Mouse (Mus musculus) embryonic fibroblast, embryonic 13.5 days (primary cell): ENCODE measurements around the gene Spdef. TPM values are rescaled to one million over a fixed set of nuclear protein-coding genes. Genes with fewer than 3 reads are reported as not detected.

Experiments
- H3K27ac ChIP-seq: 2 replicates; pipeline ENCODE4 v1.5.1; 2012; ENCODE audit warnings: low read length, control low read depth, inconsistent platforms; ENCODE audit not compliant: insufficient read depth
- H3K4me1 ChIP-seq: 2 replicates; pipeline ENCODE4 v1.6.1; 2011; ENCODE audit warnings: low read length; ENCODE audit not compliant: control insufficient read depth, insufficient read depth
- H3K4me3 ChIP-seq: 2 replicates; pipeline ENCODE4 v1.5.1; 2011; ENCODE audit warnings: mild to moderate bottlenecking, control low read depth, low read length; ENCODE audit not compliant: insufficient read depth
- CTCF ChIP-seq: IDR thresholded peaks from 2 replicates; pipeline ENCODE4 v1.5.1; 2011; ENCODE audit warnings: mild to moderate bottlenecking, control low read depth, low read length, moderate library complexity, borderline replicate concordance; ENCODE audit not compliant: insufficient read depth
- POLR2A ChIP-seq: IDR thresholded peaks from 2 replicates; pipeline ENCODE4 v1.6.1; 2011; ENCODE audit warnings: low read depth, mild to moderate bottlenecking, control low read depth, low read length, moderate library complexity
- polyA plus RNA-seq: library from polyadenylated mRNA; stranded (reverse); fragments of >200 nt; gene quantifications from 2 replicates; pipeline ENCODE4 v1.2.4, GENCODE M21; 2011; ENCODE audit warnings: low read depth; ENCODE audit not compliant: missing spikeins, insufficient read length

Gene Spdef
- polyA plus RNA-seq, 1 experiment, result not detected

DNA sequence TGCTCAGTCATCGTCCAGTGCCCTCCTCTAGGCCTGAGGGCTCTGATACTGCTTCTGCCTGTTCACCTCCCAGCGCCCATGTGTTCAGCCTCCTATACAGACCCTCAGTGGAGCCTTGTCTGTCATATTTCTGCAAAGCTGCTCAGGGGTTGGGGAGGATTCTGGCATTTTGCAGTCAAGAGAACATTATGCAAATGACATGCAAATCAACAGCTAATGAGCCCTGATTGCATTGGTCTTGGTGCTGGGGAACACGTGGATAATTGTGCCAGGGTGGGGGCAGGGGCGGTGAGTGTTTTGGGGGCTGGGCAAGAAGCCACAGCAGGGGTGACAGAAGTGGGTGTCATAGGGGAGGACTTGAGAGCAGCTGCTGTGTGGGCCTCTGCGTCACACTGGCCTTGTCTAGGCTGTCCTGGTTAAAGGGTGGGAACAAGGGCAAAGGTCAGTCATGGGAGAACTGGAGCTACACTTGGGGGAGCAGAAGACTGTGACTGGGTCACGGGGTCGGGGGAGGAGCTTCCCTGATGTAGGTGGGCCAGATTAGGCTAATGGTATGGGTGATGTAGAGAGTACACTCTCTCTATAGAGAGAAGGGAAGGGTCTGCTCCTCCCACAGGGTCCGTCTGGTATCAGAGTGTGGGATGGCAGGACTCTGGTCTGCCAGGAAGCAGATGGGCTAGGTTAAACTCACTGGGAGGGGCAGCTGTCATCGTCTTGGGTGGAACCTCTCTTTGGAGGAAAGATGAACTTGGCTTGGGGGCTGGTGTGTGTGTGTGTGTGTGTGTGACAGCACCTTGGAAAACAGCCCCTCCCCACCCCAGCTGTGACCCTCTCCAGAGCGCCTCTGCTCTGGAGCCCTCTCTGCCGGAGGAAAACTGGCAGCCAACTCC, 49.6 kb downstream of the Spdef start:
- no peak overlapping the region for H3K27ac ChIP-seq
- TF ChIP-seq POLR2A (no peak), CTCF (no peak)
- no peaks in the 10 kb centered on the region for H3K4me1 ChIP-seq
- H3K4me3 ChIP-seq, result no peak overlapping the region

GRCm38 (mm10) chr17:27677756-27678155, 51.0 kb downstream of the Spdef start:
- no peak for TF ChIP-seq POLR2A
- TF ChIP-seq CTCF, result no peak
- no peaks in the 10 kb centered on the region for H3K4me1 ChIP-seq
- no peak overlapping the region for H3K4me3 ChIP-seq
- no peak overlapping the region for H3K27ac ChIP-seq

DNA sequence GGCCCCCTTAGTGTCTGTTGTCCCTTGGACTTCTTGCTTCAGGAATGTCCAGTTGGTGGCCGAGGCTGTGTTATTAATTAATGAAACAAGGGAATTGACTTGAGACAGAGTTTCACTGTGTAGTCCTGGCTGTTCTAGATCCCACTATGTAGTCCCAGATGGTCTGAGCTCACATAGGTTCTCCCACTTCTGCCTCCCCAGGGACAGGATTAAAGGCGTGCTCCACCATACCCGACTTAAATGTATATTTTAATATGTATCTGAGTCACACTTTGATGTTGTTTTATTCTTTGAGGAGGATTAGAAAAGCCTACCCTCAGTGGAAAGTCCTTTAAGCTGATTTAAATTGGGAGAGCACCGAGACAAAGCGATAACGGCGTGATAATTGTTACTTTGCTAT, 52.5 kb downstream of the Spdef start:
- no peaks in the 10 kb centered on the region for H3K4me1 ChIP-seq
- no peak overlapping the region for H3K4me3 ChIP-seq
- H3K27ac ChIP-seq, result no peak overlapping the region
- TF ChIP-seq POLR2A (no peak), CTCF (no peak)

- Histone ChIP-seq H3K27ac (no peak overlapping the region), H3K4me1 (no peaks in the 10 kb centered on the region), H3K4me3 (no peak overlapping the region)
- TF ChIP-seq CTCF, result no peak
- no peak for TF ChIP-seq POLR2A
Observed at GRCm38 (mm10) chr17:27675453-27675852, 53.3 kb downstream of the Spdef start.

DNA sequence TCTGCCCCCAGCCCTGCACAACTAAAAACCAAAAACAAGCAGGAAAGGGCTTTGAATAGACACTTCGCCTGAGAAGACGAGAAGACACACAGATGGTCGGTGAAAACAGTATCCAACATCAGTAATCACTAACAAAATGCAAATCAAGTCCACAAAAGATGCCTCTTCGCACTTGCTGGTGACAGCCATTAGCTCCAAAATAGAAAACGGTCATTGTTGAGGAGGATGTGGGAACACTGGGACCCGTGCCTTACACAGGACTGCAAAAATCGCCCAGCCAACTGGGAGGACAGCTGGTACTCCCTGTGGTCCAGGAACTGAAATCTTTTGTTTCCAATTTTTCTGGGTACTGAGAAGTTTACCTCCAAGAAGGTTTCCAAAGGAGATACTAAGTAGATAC, 54.8 kb downstream of the Spdef start:
- Histone ChIP-seq H3K4me3 (no peak overlapping the region), H3K27ac (no peak overlapping the region), H3K4me1 (no peaks in the 10 kb centered on the region)
- no peak for TF ChIP-seq CTCF
- TF ChIP-seq POLR2A, result no peak

GRCm38 (mm10) chr17:27671720-27672119, 57.0 kb downstream of the Spdef start:
- Histone ChIP-seq H3K4me1 (no peaks in the 10 kb centered on the region), H3K27ac (no peak overlapping the region)
- no peak for TF ChIP-seq CTCF
- TF ChIP-seq POLR2A, result no peak

More at GRCm38 (mm10) chr17:27671720-27672119, 57.0 kb downstream of the Spdef start:
- no peak overlapping the region for H3K4me3 ChIP-seq

Other genes starting within 250 kb of the Spdef start
- gene Grm4, start 207.6 kb downstream of the Spdef start, polyA plus RNA-seq, result not detected in 2 replicates
- 207 and 393 TPM in 2 replicates for gene Hmga1, start 172.5 kb downstream of the Spdef start, polyA plus RNA-seq
- gene AI413582, start 163.2 kb downstream of the Spdef start, polyA plus RNA-seq, result 15.6 and 30.9 TPM in 2 replicates
- gene Nudt3, start 105.5 kb downstream of the Spdef start, polyA plus RNA-seq, result 117 and 131 TPM in 2 replicates
- 2.9 TPM in 1 of 2 replicates, not detected in the other for gene RPS10-NUDT3, start 93.7 kb downstream of the Spdef start, polyA plus RNA-seq
- 1,827 and 1,973 TPM in 2 replicates for gene Rps10, start 92.3 kb downstream of the Spdef start, polyA plus RNA-seq
- not detected in 2 replicates for gene Pacsin1, start 73.4 kb downstream of the Spdef start, polyA plus RNA-seq
- 63.7 and 68.6 TPM in 2 replicates for gene D17Wsu92e, start 91.7 kb upstream of the Spdef start, polyA plus RNA-seq
- gene Snrpc, start 109.2 kb upstream of the Spdef start, polyA plus RNA-seq, result 101 and 121 TPM in 2 replicates
- gene Uhrf1bp1, start 127.5 kb upstream of the Spdef start, polyA plus RNA-seq, result 16.0 and 20.6 TPM in 2 replicates
- gene Anks1, start 180.4 kb upstream of the Spdef start, polyA plus RNA-seq, result 9.9 and 12.7 TPM in 2 replicates
- gene Taf11, start 180.9 kb upstream of the Spdef start, polyA plus RNA-seq, result 33.2 and 39.5 TPM in 2 replicates